Mouse (Mus musculus) brain, embryonic 14.5 days (tissue): Measurements from ENCODE around the gene Ceacam12. TPM values are rescaled to one million over a fixed set of nuclear protein-coding genes. Genes with fewer than 3 reads are reported as not detected.
"Not testable (repeated sequence)": the region's sequence is repeated elsewhere in the genome, so short reads cannot be mapped to it uniquely, and the experiment has no call there.

ENCODE experiments used
- DNase-seq: peaks from one replicate; pipeline ENCODE4 v3.0.0-alpha.2; 2011; ENCODE audit warnings: low read depth
- CTCF ChIP-seq: fragments of 200-500 bp; IDR thresholded peaks from 2 replicates; pipeline ENCODE4 v1.5.1; 2012; ENCODE audit warnings: inconsistent platforms, mild to moderate bottlenecking, moderate library complexity, borderline replicate concordance; ENCODE audit not compliant: insufficient read depth, insufficient read length; ENCODE audit errors: extremely low read depth
- POLR2A ChIP-seq: fragments of 200-500 bp; IDR thresholded peaks from 2 replicates; pipeline ENCODE4 v1.6.1; 2012; ENCODE audit warnings: mild to moderate bottlenecking, inconsistent platforms, borderline replicate concordance; ENCODE audit not compliant: poor library complexity, insufficient read depth, insufficient read length, severe bottlenecking; ENCODE audit errors: extremely low read depth
- polyA plus RNA-seq: library from polyadenylated mRNA; depleted of rRNA; stranded (reverse); fragments of >200 nt; gene quantifications from 2 replicates; pipeline ENCODE4 v1.2.3, GENCODE M21; 2012; rRNA removed

Ceacam12 gene
- polyA plus RNA-seq = 0.10 TPM in 1 of 2 replicates, not detected in the other

DNA sequence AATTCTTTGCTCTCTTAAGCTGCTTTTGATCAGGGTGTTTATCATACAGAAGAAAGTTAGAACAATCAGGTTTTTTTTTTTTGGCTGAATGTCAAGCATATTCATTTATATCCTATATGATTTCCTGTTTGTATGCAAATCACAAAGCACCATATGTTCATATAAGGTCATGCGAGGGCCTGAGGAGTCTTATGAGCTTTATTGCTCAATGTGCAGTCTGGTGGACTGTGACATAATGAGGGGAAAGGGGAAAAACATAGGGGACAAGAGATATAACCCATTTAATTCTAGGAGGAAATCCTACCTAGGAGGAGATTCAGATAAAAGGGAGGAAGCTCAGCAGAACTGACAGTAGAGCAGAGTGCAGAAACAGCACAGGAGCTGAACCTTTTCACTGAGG lies at the start of gene Ceacam12:
Ceacam12 (plus strand) TSS at position 301 of the 400 bp plus-strand sequence.
- DNase-seq = no peak
- TF ChIP-seq CTCF = no peak
- no peak for TF ChIP-seq POLR2A

DNA sequence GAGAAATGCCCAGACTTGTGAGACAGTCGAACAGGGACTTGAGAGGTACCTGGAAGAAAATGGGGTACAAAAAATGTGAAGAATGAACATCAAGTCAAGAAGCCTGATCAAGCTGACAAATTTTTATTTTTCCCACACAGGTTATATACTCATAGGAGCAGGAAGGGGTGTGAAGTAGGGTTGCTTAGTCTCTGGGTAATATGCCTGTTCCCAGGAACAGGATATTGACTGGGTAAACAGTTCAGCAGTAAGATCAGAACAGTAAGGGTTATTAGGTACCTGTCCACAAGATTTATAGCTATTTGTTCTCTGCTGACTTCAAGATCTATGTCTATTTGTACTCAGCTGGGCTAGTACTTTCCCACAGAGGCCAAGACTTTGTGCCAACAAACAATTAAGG lies 8.1 kb downstream of the Ceacam12 start:
- DNase-seq = not testable (repeated sequence)

GRCm38 (mm10) chr7:18100785-18101184 lies 35.1 kb downstream of the Ceacam12 start:
- TF ChIP-seq CTCF = no peak
- TF ChIP-seq POLR2A = no peak
- no peak for DNase-seq

Other genes starting within 250 kb of the Ceacam12 start
- gene Gm5155, start 194.2 kb upstream of the Ceacam12 start, polyA plus RNA-seq = 0.03 and 0.04 TPM in 2 replicates
- gene Ceacam11, start 93.8 kb upstream of the Ceacam12 start, polyA plus RNA-seq = 0.10 TPM in 1 of 2 replicates, not detected in the other
- not detected in 2 replicates for gene Ceacam13, start 56.0 kb upstream of the Ceacam12 start, polyA plus RNA-seq
- not detected in 2 replicates for gene Igfl3, start 110.6 kb downstream of the Ceacam12 start, polyA plus RNA-seq
- 0.04 TPM in 1 of 2 replicates, not detected in the other for gene Mill1, start 179.4 kb downstream of the Ceacam12 start, polyA plus RNA-seq